Mouse (Mus musculus) hindbrain, postnatal 0 days (tissue): ENCODE measurements at regions not wholly inside any gene's neighbourhood (a gene's known extent, or its start where the extent isn't known, plus 50 kb on each side); places are given as distances from the start of the nearest gene placed in this dataset.
"Not testable (repeated sequence)": the region's sequence is repeated elsewhere in the genome, so short reads cannot be mapped to it uniquely, and the experiment has no call there.

ENCODE experiments used
- ATAC-seq: fragments of 200-750 bp; cut with Nextera tagmentation; 2 replicates; pipeline ENCODE4 v1.8.0; 2017; ENCODE audit warnings: mild to moderate bottlenecking, moderate TSS enrichment, moderate library complexity
- DNase-seq: peaks from one replicate; pipeline ENCODE4 v3.0.0-alpha.2; 2015; ENCODE audit warnings: low spot score
- H3K27ac ChIP-seq: fragments of 300-500 bp; sonication (generic); 2 replicates; pipeline ENCODE4 v1.5.1; 2014; ENCODE audit warnings: mild to moderate bottlenecking
- H3K27me3 ChIP-seq: fragments of 300-500 bp; sonication (generic); 2 replicates; pipeline ENCODE4 v1.6.1; 2014; ENCODE audit warnings: low read length, mixed read lengths; ENCODE audit not compliant: insufficient read depth
- H3K36me3 ChIP-seq: fragments of 300-500 bp; sonication (generic); 2 replicates; pipeline ENCODE4 v1.6.1; 2014; ENCODE audit warnings: low read length, mixed read lengths; ENCODE audit not compliant: insufficient read depth
- H3K4me1 ChIP-seq: fragments of 300-500 bp; sonication (generic); 2 replicates; pipeline ENCODE4 v1.6.1; 2014; ENCODE audit warnings: antibody characterized with exemption, low read length, mixed read lengths; ENCODE audit not compliant: insufficient read depth
- H3K4me2 ChIP-seq: fragments of 300-500 bp; sonication (generic); 2 replicates; pipeline ENCODE4 v1.6.1; 2014; ENCODE audit warnings: low read depth, mild to moderate bottlenecking, low read length, moderate library complexity, mixed read lengths
- H3K4me3 ChIP-seq: fragments of 300-500 bp; sonication (generic); 2 replicates; pipeline ENCODE4 v1.5.1; 2014; ENCODE audit warnings: low read length
- H3K9ac ChIP-seq: fragments of 300-500 bp; sonication (generic); replicated peaks from 2 replicates; pipeline ENCODE4 v1.6.1; 2014; ENCODE audit warnings: mild to moderate bottlenecking, low read length, moderate library complexity, mixed read lengths
- H3K9me3 ChIP-seq: fragments of 300-500 bp; sonication (generic); 2 replicates; pipeline ENCODE4 v1.6.1; 2016; ENCODE audit warnings: low read length, mixed read lengths
- CTCF ChIP-seq: IDR thresholded peaks from 2 replicates; pipeline ENCODE4 v1.5.1; 2016; ENCODE audit warnings: antibody characterized with exemption, control low read depth, low read depth
- WGBS: fragments of 180-500 bp; shearing (Covaris S2); extraction: QIAGEN DNeasy Blood & Tissue Kit; methylation state at CpG from one replicate; pipeline ENCODE4 v1.1.7; 2014; 5-methylcytosine and 5-hydroxymethylcytosine counted together

- Histone ChIP-seq H3K4me3 (no peak overlapping the region), H3K27me3 (no peaks in the 10 kb centered on the region), H3K9me3 (no peaks in the 10 kb centered on the region), H3K4me2 (0 out of 2 replicates have a peak overlapping the region, but pooled peaks have one; percentile 7), H3K4me1 (no peaks in the 10 kb centered on the region), H3K36me3 (no peaks in the 10 kb centered on the region), H3K9ac (no peak overlapping the region), H3K27ac (no peak overlapping the region)
- 44% methylated on average over 7 of the region's 7 CpGs for WGBS
- no peak for ATAC-seq
- peak; percentile 14 for DNase-seq
- no peak for TF ChIP-seq CTCF
Measured at GRCm38 (mm10) chr9:31645114-31645513, 180.9 kb upstream of the Tmem45b start.

GRCm38 (mm10) chr9:31644106-31644505 lies 179.8 kb upstream of the Tmem45b start:
- H3K27ac ChIP-seq, result no peak overlapping the region
- no peak overlapping the region for H3K4me3 ChIP-seq
- no peaks in the 10 kb centered on the region for H3K4me1 ChIP-seq
- H3K9ac ChIP-seq, result no peak overlapping the region
- no peaks in the 10 kb centered on the region for H3K9me3 ChIP-seq
- no peak for TF ChIP-seq CTCF
- H3K4me2 ChIP-seq, result no peak overlapping the region
- H3K27me3 ChIP-seq, result no peaks in the 10 kb centered on the region
- H3K36me3 ChIP-seq, result no peaks in the 10 kb centered on the region
- DNase-seq (no peak), ATAC-seq (no peak)
- WGBS, result 80% methylated on average over 3 of the region's 3 CpGs

- no peak for TF ChIP-seq CTCF
- no peak overlapping the region for H3K27ac ChIP-seq
- ATAC-seq (no peak), DNase-seq (no peak)
- WGBS, result 89% methylated on average over 4 of the region's 4 CpGs
- no peak overlapping the region for H3K4me2 ChIP-seq
- no peak overlapping the region for H3K4me3 ChIP-seq
- H3K27me3 ChIP-seq, result no peaks in the 10 kb centered on the region
- no peak overlapping the region for H3K9ac ChIP-seq
- no peaks in the 10 kb centered on the region for H3K4me1 ChIP-seq
- H3K9me3 ChIP-seq, result no peaks in the 10 kb centered on the region
- H3K36me3 ChIP-seq, result no peaks in the 10 kb centered on the region
Measured at GRCm38 (mm10) chr9:31642169-31642568, 177.9 kb upstream of the Tmem45b start.

- H3K9ac ChIP-seq, result no peak overlapping the region
Measured at GRCm38 (mm10) chr9:31628291-31628690, 164.0 kb upstream of the Tmem45b start.

GRCm38 (mm10) chr9:31621553-31621952 lies 157.3 kb upstream of the Tmem45b start:
- WGBS, result 92% methylated on average over 7 of the region's 7 CpGs
- DNase-seq, H3K27me3 ChIP-seq, H3K27ac ChIP-seq, ATAC-seq, H3K4me1 ChIP-seq, H3K9me3 ChIP-seq, H3K9ac ChIP-seq, H3K4me3 ChIP-seq, H3K4me2 ChIP-seq, H3K36me3 ChIP-seq: not testable (repeated sequence)

More at GRCm38 (mm10) chr9:31628291-31628690, 164.0 kb upstream of the Tmem45b start:
- no peak for TF ChIP-seq CTCF
- H3K4me2 ChIP-seq, result no peak overlapping the region
- DNase-seq, result no peak
- no peaks in the 10 kb centered on the region for H3K9me3 ChIP-seq
- H3K4me1 ChIP-seq, result no peaks in the 10 kb centered on the region
- H3K36me3 ChIP-seq, result no peaks in the 10 kb centered on the region
- H3K27me3 ChIP-seq, result no peaks in the 10 kb centered on the region
- no peak overlapping the region for H3K4me3 ChIP-seq
- H3K27ac ChIP-seq, result no peak overlapping the region
- 91% methylated on average over 6 of the region's 6 CpGs for WGBS
- no peak for ATAC-seq

- Histone ChIP-seq H3K27me3 (no peaks in the 10 kb centered on the region), H3K9me3 (no peaks in the 10 kb centered on the region), H3K36me3 (no peaks in the 10 kb centered on the region), H3K4me2 (no peak overlapping the region), H3K9ac (no peak overlapping the region), H3K4me3 (no peak overlapping the region), H3K4me1 (no peaks in the 10 kb centered on the region), H3K27ac (no peak overlapping the region)
- no peak for TF ChIP-seq CTCF
- DNase-seq, result no peak
- WGBS, result 67% methylated on average over 6 of the region's 6 CpGs
- ATAC-seq, result no peak
Measured at GRCm38 (mm10) chr9:31619344-31619743, 155.1 kb upstream of the Tmem45b start.

- Histone ChIP-seq H3K9me3 (no peaks in the 10 kb centered on the region), H3K4me1 (no peaks in the 10 kb centered on the region), H3K4me3 (no peak overlapping the region), H3K9ac (no peak overlapping the region), H3K27me3 (no peaks in the 10 kb centered on the region), H3K27ac (no peak overlapping the region), H3K36me3 (no peaks in the 10 kb centered on the region), H3K4me2 (no peak overlapping the region)
- DNase-seq (no peak), ATAC-seq (no peak)
- 60% methylated on average over 13 of the region's 13 CpGs for WGBS
- no peak for TF ChIP-seq CTCF
Measured at GRCm38 (mm10) chr9:31614250-31614945, 150.1 kb upstream of the Tmem45b start.
